Mouse (Mus musculus): ENCODE measurements around the gene Hist1h1e. TPM values are rescaled to one million over a fixed set of nuclear protein-coding genes. Genes with fewer than 3 reads are reported as not detected.
A peak's percentile ranks its signal among the peaks of the same experiment; 100 is the strongest.

Gene Hist1h1e
- polyA plus RNA-seq, 1 experiment from 2014 or later, result 17.6 TPM

DNA sequence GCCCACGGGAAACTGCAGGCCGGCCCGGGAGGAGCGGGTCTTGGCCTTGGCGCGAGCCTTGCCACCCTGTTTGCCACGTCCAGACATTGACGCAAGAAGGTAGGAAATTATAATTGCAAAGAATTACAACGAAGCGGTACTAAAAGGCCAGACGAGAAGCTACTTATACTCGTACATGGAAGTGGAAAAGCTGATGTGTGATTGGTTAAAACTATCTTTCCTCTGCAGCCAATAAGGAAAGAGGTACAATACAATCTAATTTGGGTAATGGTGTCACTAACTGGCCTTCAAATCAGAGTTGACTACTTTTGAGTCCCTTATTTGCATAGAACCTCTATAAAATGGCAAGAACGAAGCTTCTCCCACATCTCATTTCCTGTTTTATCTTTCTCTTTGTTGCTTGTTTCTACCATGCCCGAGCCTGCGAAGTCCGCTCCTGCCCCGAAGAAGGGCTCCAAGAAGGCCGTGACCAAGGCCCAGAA lies 51.3 kb downstream of the Hist1h1e start, which contains the start of the genes Hist1h2ae and Hist1h2bg:
Gene Hist1h2ae (minus strand): TSS at position 199 of the 482 bp plus-strand sequence.
Gene Hist1h2bg (plus strand): TSS at position 375 of the 482 bp plus-strand sequence.
- Histone ChIP-seq H3K4me2 (replicated peaks; ENCODE audit: low read depth, low read length) (peak within 1 kb of the TSS; percentile 69), H3K9me3 (ENCODE audit: control insufficient read depth, low read length) (no peaks in the 10 kb centered on the region), H3K4me3 (ENCODE audit: low read length) (peak within 1 kb of the TSS; percentile 43), H3K27ac (ENCODE audit: low read depth, low read length) (peak within 1 kb of the TSS; percentile 92), H3K27me3 (ENCODE audit: control insufficient read depth, insufficient read depth, low read length) (no peaks in the 10 kb centered on the region), H3K36me3 (ENCODE audit: control insufficient read depth, insufficient read depth, low read length) (no peaks in the 10 kb centered on the region), H3K9ac (ENCODE audit: low read depth, low read length) (peak within 1 kb of the TSS; percentile 82), H3K4me1 (ENCODE audit: control insufficient read depth, insufficient read depth, low read length) (0 out of 2 replicates have a peak, but pooled peaks cover 3% of the 10 kb centered on the region)
- under 1% methylated on average over 18 of the region's 18 CpGs for WGBS
- ATAC-seq (ENCODE audit: low FRiP score, low TSS enrichment), result peak; percentile 93

Small RNA genes lying within 50 kb of the gene (microRNA-seq; reads per million reads assigned to microRNA genes)
- gene Gm44359 (not detected), gene Gm44394 (not detected)

Other genes starting within 250 kb of the Hist1h1e start
- 12.5 and 13.5 TPM in 2 replicates for gene Abt1, start 198.7 kb downstream of the Hist1h1e start, polyA plus RNA-seq (2014; fragmentation: Nextera tagmentation; extraction: Ambion mirVana)
- 0.09 TPM in 2 replicates for gene Btn1a1, start 156.7 kb downstream of the Hist1h1e start, polyA plus RNA-seq (2014; fragmentation: Nextera tagmentation; extraction: Ambion mirVana)
- gene Btn2a2, start 133.7 kb downstream of the Hist1h1e start, polyA plus RNA-seq (2014; fragmentation: Nextera tagmentation; extraction: Ambion mirVana), result 0.31 and 0.87 TPM in 2 replicates
- gene Hist1h4h, start 91.5 kb downstream of the Hist1h1e start, polyA plus RNA-seq (2014; fragmentation: Nextera tagmentation; extraction: Ambion mirVana), result 6.1 and 9.9 TPM in 2 replicates
- gene Hist1h2af, start 88.7 kb downstream of the Hist1h1e start, polyA plus RNA-seq (2014; fragmentation: Nextera tagmentation; extraction: Ambion mirVana), result 13.8 and 28.7 TPM in 2 replicates
- 8.2 and 12.5 TPM in 2 replicates for gene Hist1h3g, start 87.1 kb downstream of the Hist1h1e start, polyA plus RNA-seq (2014; fragmentation: Nextera tagmentation; extraction: Ambion mirVana)
- gene Hist1h2bh, start 79.2 kb downstream of the Hist1h1e start, polyA plus RNA-seq (2014; fragmentation: Nextera tagmentation; extraction: Ambion mirVana), result 1.4 and 2.9 TPM in 2 replicates
- 1.2 and 2.0 TPM in 2 replicates for gene Hist1h3f, start 78.5 kb downstream of the Hist1h1e start, polyA plus RNA-seq (2014; fragmentation: Nextera tagmentation; extraction: Ambion mirVana)
- gene Hist1h4f, start 70.9 kb downstream of the Hist1h1e start, polyA plus RNA-seq (2014; fragmentation: Nextera tagmentation; extraction: Ambion mirVana), result 1.1 and 2.9 TPM in 2 replicates
- 0.70 and 1.2 TPM in 2 replicates for gene Hist1h1d, start 69.3 kb downstream of the Hist1h1e start, polyA plus RNA-seq (2014; fragmentation: Nextera tagmentation; extraction: Ambion mirVana)
- gene Hist1h3e, start 60.2 kb downstream of the Hist1h1e start, polyA plus RNA-seq (2014; fragmentation: Nextera tagmentation; extraction: Ambion mirVana), result 11.4 and 15.4 TPM in 2 replicates
- 114 and 155 TPM in 2 replicates for gene Hist1h2ae, start 51.3 kb downstream of the Hist1h1e start, polyA plus RNA-seq (2014; fragmentation: Nextera tagmentation; extraction: Ambion mirVana)
- gene Hist1h2bg, start 51.2 kb downstream of the Hist1h1e start, polyA plus RNA-seq (2014; fragmentation: Nextera tagmentation; extraction: Ambion mirVana), result 7.9 and 12.9 TPM in 2 replicates
- 6.7 and 10.8 TPM in 2 replicates for gene Hist1h2bf, start 48.4 kb downstream of the Hist1h1e start, polyA plus RNA-seq (2014; fragmentation: Nextera tagmentation; extraction: Ambion mirVana)
- gene Hist1h2ad, start 48.2 kb downstream of the Hist1h1e start, polyA plus RNA-seq (2014; fragmentation: Nextera tagmentation; extraction: Ambion mirVana), result 2.9 and 5.3 TPM in 2 replicates
- 12.0 and 14.7 TPM in 2 replicates for gene Hist1h3d, start 46.8 kb downstream of the Hist1h1e start, polyA plus RNA-seq (2014; fragmentation: Nextera tagmentation; extraction: Ambion mirVana)
- gene Hist1h4d, start 41.0 kb downstream of the Hist1h1e start, polyA plus RNA-seq (2014; fragmentation: Nextera tagmentation; extraction: Ambion mirVana), result 113 and 136 TPM in 2 replicates
- 2.9 and 3.1 TPM in 2 replicates for gene Hist1h2be, start 1.4 kb downstream of the Hist1h1e start, polyA plus RNA-seq (2014; fragmentation: Nextera tagmentation; extraction: Ambion mirVana)
- 1.3 and 1.9 TPM in 2 replicates for gene Hist1h2ac, start 61.4 kb upstream of the Hist1h1e start, polyA plus RNA-seq (2014; fragmentation: Nextera tagmentation; extraction: Ambion mirVana)
- gene Hist1h2bc, start 61.6 kb upstream of the Hist1h1e start, polyA plus RNA-seq (2014; fragmentation: Nextera tagmentation; extraction: Ambion mirVana), result 54.0 and 60.2 TPM in 2 replicates
- not detected in 2 replicates for gene Hist1h1t, start 73.3 kb upstream of the Hist1h1e start, polyA plus RNA-seq (2014; fragmentation: Nextera tagmentation; extraction: Ambion mirVana)
- 9.0 and 15.0 TPM in 2 replicates for gene Hist1h4c, start 75.9 kb upstream of the Hist1h1e start, polyA plus RNA-seq (2014; fragmentation: Nextera tagmentation; extraction: Ambion mirVana)
- gene Hfe, start 88.3 kb upstream of the Hist1h1e start, polyA plus RNA-seq (2014; fragmentation: Nextera tagmentation; extraction: Ambion mirVana), result 6.0 and 7.6 TPM in 2 replicates
- 21.6 and 28.4 TPM in 2 replicates for gene Hist1h1c, start 116.2 kb upstream of the Hist1h1e start, polyA plus RNA-seq (2014; fragmentation: Nextera tagmentation; extraction: Ambion mirVana)
- 12.7 and 18.3 TPM in 2 replicates for gene Hist1h3c, start 123.0 kb upstream of the Hist1h1e start, polyA plus RNA-seq (2014; fragmentation: Nextera tagmentation; extraction: Ambion mirVana)
- 2.7 and 6.8 TPM in 2 replicates for gene Hist1h2bb, start 124.2 kb upstream of the Hist1h1e start, polyA plus RNA-seq (2014; fragmentation: Nextera tagmentation; extraction: Ambion mirVana)
- 70.3 and 91.4 TPM in 2 replicates for gene Hist1h2ab, start 128.6 kb upstream of the Hist1h1e start, polyA plus RNA-seq (2014; fragmentation: Nextera tagmentation; extraction: Ambion mirVana)
- gene Hist1h3b, start 129.7 kb upstream of the Hist1h1e start, polyA plus RNA-seq (2014; fragmentation: Nextera tagmentation; extraction: Ambion mirVana), result 12.5 and 22.2 TPM in 2 replicates
- 7.0 and 9.2 TPM in 2 replicates for gene Hist1h4b, start 134.5 kb upstream of the Hist1h1e start, polyA plus RNA-seq (2014; fragmentation: Nextera tagmentation; extraction: Ambion mirVana)
- gene Hist1h4a, start 138.7 kb upstream of the Hist1h1e start, polyA plus RNA-seq (2014; fragmentation: Nextera tagmentation; extraction: Ambion mirVana), result 1.3 and 1.9 TPM in 2 replicates
- gene Hist1h3a, start 139.8 kb upstream of the Hist1h1e start, polyA plus RNA-seq (2014; fragmentation: Nextera tagmentation; extraction: Ambion mirVana), result 8.8 and 11.6 TPM in 2 replicates
- 3.5 and 6.5 TPM in 2 replicates for gene Hist1h1a, start 141.1 kb upstream of the Hist1h1e start, polyA plus RNA-seq (2014; fragmentation: Nextera tagmentation; extraction: Ambion mirVana)
- gene Trim38, start 147.4 kb upstream of the Hist1h1e start, polyA plus RNA-seq (2014; fragmentation: Nextera tagmentation; extraction: Ambion mirVana), result not detected in 2 replicates
- gene Slc17a2, start 184.4 kb upstream of the Hist1h1e start, polyA plus RNA-seq (2014; fragmentation: Nextera tagmentation; extraction: Ambion mirVana), result 0.07 and 0.12 TPM in 2 replicates
- 0.53 and 1.1 TPM in 2 replicates for gene Slc17a3, start 216.9 kb upstream of the Hist1h1e start, polyA plus RNA-seq (2014; fragmentation: Nextera tagmentation; extraction: Ambion mirVana)
- gene Slc17a1, start 245.2 kb upstream of the Hist1h1e start, polyA plus RNA-seq (2014; fragmentation: Nextera tagmentation; extraction: Ambion mirVana), result 0.47 and 1.6 TPM in 2 replicates

All from kidney, embryonic 14.5 days (tissue).